8 mouse cellular contexts compared by ENCODE assay signal in the genomic region with DNA sequence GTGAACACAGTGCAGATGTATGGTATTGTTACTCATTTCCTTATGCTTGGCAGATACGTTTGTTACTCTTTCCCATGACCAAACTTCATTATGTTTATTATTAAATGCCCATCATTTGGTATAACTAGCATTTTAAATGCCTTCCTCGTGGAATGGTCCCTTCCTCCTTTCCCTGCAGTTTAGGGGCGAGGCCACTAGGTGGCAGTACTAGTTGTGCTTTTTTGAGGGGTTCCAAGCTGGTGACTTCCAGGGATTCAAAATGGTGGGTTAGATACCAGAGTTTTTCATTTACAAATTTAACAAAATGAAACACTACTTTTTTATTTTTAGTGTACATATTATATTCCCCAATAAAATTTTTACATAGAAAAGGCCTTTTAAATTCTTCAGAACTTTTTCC.
DNase-seq lines count a peak whose midpoint lies in the region; ATAC-seq and TF ChIP-seq lines count a peak whose summit lies in the region.

No protein-coding gene starts in this region.

- TF ChIP-seq CTCF in kidney, adult 2 months (conservative IDR thresholded peaks at IDR 0.05; ENCODE audit: insufficient read depth, insufficient read length, low read depth, low read length), result peak; percentile 77

- H3K4me1 ChIP-seq in kidney, adult 2 months (ENCODE audit: control insufficient read depth, insufficient read depth, low read length), result no peaks in the 10 kb centered on the region
- H3K4me1 ChIP-seq in kidney, embryonic 14.5 days (ENCODE audit: control insufficient read depth, insufficient read depth, low read length), result no peaks in the 10 kb centered on the region
- H3K4me1 ChIP-seq in embryonic facial prominence, embryonic 14.5 days (ENCODE audit: control insufficient read depth, insufficient read depth, low read length), result no peaks in the 10 kb centered on the region

- H3K4me2 ChIP-seq in kidney, embryonic 14.5 days (replicated peaks; ENCODE audit: low read depth, low read length), result no peak overlapping the region
- H3K4me2 ChIP-seq in embryonic facial prominence, embryonic 14.5 days (ENCODE audit: low read depth, low read length), result no peak overlapping the region

- H3K36me3 ChIP-seq in kidney, adult 2 months (ENCODE audit: control insufficient read depth, insufficient read depth, low read length), result peaks cover 25% of the 10 kb centered on the region
- peaks cover 94% of the 10 kb centered on the region for H3K36me3 ChIP-seq in kidney, embryonic 14.5 days (ENCODE audit: control insufficient read depth, insufficient read depth, low read length)
- peaks cover 93% of the 10 kb centered on the region for H3K36me3 ChIP-seq in embryonic facial prominence, embryonic 14.5 days (ENCODE audit: control insufficient read depth, insufficient read depth, low read length)

- no peak overlapping the region for H3K27ac ChIP-seq in kidney, adult 2 months (ENCODE audit: insufficient read depth, low read depth, low read length)
- no peak overlapping the region for H3K27ac ChIP-seq in kidney, embryonic 14.5 days (ENCODE audit: low read depth, low read length)
- no peak overlapping the region for H3K27ac ChIP-seq in embryonic facial prominence, embryonic 14.5 days (replicated peaks; ENCODE audit: low read depth, low read length)

- TF ChIP-seq POLR2A in kidney, adult 2 months (IDR thresholded peaks at IDR 0.05; ENCODE audit: low read depth, low read length), result no peak

- ATAC-seq in kidney, embryonic 14.5 days (ENCODE audit: low FRiP score, low TSS enrichment), result no peak
- ATAC-seq in embryonic facial prominence, embryonic 14.5 days (ENCODE audit: low read depth), result peak; percentile 31; the same call in 1 of the 2 replicates
- 0 out of 2 replicates have a peak, but pooled peaks have one; percentile 39 for ATAC-seq in megakaryocyte-erythroid progenitor cell, adult 5-6 weeks (replicated peaks; ENCODE audit: low FRiP score, low TSS enrichment, poor library complexity, severe bottlenecking)

- H3K27me3 ChIP-seq in kidney, adult 2 months (replicated peaks; ENCODE audit: control insufficient read depth, insufficient read depth, low read length), result no peaks in the 10 kb centered on the region
- no peaks in the 10 kb centered on the region for H3K27me3 ChIP-seq in kidney, embryonic 14.5 days (ENCODE audit: control insufficient read depth, insufficient read depth, low read length)
- H3K27me3 ChIP-seq in embryonic facial prominence, embryonic 14.5 days (replicated peaks; ENCODE audit: control insufficient read depth, insufficient read depth, low read length), result no peaks in the 10 kb centered on the region

- peak; percentile 52 for DNase-seq in kidney, adult 2 months
- peak; percentile 78 for DNase-seq in ES-CJ7 (ENCODE audit: low read depth, low spot score)
- DNase-seq in adrenal gland, postnatal 36 days, result peak; percentile 69 to 71
- no peak for DNase-seq in embryonic facial prominence, embryonic 14.5 days (ENCODE audit: low spot score)
- peak; percentile 78 to 79 for DNase-seq in layer of hippocampus, postnatal 10 days (ENCODE audit: low spot score in 2 of 2)
- peak; percentile 11 to 47 for DNase-seq in thymus, postnatal 10 days (ENCODE audit: low spot score in 2 of 2)

- 51% methylated on average over 3 of the region's 3 CpGs for WGBS in kidney, adult 2 months
- WGBS in kidney, embryonic 14.5 days, result 51% methylated on average over 3 of the region's 3 CpGs
- 38% methylated on average over 3 of the region's 3 CpGs for WGBS in embryonic facial prominence, embryonic 14.5 days

- no peak overlapping the region for H3K9ac ChIP-seq in kidney, embryonic 14.5 days (ENCODE audit: low read depth, low read length)
- H3K9ac ChIP-seq in embryonic facial prominence, embryonic 14.5 days (ENCODE audit: low read depth, low read length), result no peak overlapping the region

- H3K9me3 ChIP-seq in kidney, embryonic 14.5 days (ENCODE audit: control insufficient read depth, low read length), result no peaks in the 10 kb centered on the region
- no peaks in the 10 kb centered on the region for H3K9me3 ChIP-seq in embryonic facial prominence, embryonic 14.5 days (ENCODE audit: control insufficient read depth, low read length)

- H3K4me3 ChIP-seq in kidney, adult 2 months (ENCODE audit: insufficient read depth, low read depth, low read length), result no peak overlapping the region
- no peak overlapping the region for H3K4me3 ChIP-seq in kidney, embryonic 14.5 days (ENCODE audit: low read length)
- H3K4me3 ChIP-seq in embryonic facial prominence, embryonic 14.5 days (ENCODE audit: low read depth, low read length), result no peak overlapping the region
